Mouse (Mus musculus) embryo, embryonic 9.5 days (tissue): ENCODE measurements around the gene 9130213A22Rik.

ENCODE experiments used
- DNase-seq: peaks from one replicate; pipeline ENCODE4 v3.0.0-alpha.2; 2017; ENCODE audit errors: extremely low spot score

Gene 9130213A22Rik

DNA sequence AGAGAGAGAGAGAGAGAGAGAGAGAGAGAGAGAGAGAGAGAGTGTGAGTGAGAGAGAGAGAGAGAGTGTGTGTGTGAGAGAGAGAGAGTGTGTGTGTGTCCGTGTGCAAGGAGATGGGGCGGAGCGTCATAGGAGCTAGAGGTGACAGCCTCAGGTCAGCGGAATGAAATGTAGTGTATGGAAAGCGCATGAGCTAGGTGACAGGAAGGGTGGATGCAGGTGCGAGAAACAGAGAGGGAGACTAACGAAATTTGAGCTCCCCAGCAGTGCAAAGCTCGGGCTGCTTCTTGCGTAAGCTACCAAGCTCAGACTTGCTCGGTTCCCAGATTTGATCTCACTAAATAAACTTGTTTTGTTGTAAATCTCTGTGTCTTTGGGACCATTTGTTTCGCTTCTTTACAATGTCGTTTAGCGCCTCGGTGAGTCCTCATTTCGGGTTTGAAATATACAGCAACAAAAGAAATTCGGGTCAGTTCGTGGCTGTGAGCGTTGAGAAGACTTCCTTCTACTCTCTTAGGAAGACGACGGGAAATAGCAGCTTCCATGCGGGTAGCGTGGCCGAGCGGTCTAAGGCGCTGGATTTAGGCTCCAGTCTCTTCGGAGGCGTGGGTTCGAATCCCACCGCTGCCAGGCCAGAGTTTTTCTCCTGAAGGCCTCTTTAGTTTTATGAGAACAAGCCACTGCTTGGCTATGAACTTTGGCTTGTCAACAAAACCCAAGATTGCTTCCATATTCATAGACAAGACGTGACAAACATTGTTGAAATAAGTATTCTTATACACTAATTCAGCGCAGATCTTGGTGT, 1.5 kb upstream of the 9130213A22Rik start:
- peak; percentile 96 for DNase-seq

DNA sequence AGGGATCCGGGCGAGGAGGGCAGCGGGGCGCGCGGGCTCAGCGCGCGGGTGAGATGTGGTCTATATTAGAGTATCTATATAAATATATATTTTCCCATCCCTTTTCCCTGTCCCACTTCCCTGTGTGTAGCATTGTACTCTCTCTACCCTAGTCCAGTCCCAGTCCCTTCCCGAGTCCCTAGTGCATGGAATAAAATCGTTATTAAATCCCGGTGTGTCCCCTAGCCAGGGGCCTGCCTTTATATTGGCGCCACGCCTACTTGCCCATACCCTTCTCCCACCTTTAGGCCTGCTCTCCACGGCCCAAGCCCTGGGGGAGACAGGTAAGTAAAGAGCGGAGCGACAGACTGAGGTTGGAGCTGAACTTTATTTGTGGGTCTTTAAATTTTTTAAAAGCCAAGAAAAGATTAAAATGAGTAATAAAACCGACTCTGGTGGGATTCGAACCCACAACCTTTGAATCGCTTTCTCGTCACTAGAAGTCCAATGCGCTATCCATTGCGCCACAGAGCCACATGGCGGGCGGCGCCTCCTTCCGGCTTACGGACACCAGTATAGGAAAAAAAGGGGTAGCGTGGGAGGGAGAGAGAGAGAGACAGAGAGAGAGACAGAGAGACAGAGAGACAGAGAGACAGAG, 785 bp upstream of the 9130213A22Rik start:
- DNase-seq: peak; percentile 99

DNA sequence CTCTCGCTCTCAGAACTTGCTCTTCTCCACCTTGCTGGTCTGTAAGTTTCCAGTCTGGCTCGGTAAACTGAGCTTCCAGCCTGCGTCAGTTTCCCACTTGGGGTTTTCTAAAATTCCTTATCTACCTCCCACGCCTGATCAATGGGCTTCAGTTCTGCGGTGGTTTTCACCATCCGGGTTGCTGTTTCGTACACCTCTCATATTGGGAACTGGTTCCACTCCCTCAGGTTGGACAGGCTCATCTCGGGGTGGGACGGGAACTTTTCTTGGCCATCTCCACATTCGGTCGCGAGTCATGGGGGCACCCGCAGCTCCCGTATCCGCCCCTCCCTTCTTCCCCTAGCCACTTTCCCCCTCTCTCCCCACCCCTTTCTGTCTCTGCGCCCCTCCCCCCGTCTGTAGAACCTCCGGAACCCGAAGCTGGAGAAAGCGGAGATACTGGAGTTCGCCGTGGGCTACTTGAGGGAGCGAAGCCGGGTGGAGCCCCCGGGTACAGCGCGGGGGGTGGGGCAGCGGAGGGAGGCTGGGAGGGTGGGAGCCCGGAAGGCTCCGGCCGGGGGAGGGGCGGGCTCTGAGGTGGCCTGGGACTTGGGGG, 551 bp downstream of the 9130213A22Rik start:
- DNase-seq: no peak

DNA sequence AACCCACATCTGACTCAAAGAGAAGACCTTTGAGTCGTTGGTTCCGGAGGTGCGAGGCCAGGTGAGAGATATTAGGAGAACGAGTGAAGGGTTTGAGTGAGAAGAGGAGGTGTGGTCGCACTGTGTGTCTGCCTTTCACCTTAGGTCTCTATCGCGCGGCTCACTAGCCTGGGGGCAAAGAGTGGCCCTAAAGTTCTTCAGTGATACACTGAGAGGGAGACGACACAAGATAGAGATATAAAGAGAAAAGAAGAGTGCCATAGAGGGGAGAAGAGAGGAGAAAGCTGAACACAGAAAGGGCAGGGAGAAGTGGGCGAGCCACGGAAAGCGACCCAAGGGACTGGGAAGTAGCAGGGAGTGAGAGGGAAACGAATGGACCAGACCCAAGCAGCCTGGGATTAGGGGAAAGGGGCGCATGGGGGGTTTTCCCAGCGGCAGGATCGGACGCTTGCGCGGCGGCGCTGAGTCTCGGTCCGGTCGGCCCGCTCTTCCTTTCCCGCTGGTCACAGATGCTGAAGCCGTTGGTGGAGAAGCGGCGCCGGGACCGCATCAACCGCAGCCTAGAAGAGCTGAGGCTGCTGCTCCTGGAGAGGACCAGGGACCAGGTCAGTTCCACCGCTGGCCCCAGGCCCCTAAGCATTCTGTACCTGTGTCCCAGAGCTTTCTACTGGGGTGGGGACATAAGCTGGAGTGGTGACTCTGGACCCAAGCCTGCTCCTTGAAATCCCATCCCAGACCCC, 1.2 kb downstream of the 9130213A22Rik start:
- DNase-seq: peak; percentile 54

- DNase-seq: peak; percentile 72
Observed at GRCm38 (mm10) chr11:69120221-69121000, 2.0 kb downstream of the 9130213A22Rik start, which contains the start of gene Hes7. TSS of gene Hes7 (plus strand) at chr11:69120404.

DNA sequence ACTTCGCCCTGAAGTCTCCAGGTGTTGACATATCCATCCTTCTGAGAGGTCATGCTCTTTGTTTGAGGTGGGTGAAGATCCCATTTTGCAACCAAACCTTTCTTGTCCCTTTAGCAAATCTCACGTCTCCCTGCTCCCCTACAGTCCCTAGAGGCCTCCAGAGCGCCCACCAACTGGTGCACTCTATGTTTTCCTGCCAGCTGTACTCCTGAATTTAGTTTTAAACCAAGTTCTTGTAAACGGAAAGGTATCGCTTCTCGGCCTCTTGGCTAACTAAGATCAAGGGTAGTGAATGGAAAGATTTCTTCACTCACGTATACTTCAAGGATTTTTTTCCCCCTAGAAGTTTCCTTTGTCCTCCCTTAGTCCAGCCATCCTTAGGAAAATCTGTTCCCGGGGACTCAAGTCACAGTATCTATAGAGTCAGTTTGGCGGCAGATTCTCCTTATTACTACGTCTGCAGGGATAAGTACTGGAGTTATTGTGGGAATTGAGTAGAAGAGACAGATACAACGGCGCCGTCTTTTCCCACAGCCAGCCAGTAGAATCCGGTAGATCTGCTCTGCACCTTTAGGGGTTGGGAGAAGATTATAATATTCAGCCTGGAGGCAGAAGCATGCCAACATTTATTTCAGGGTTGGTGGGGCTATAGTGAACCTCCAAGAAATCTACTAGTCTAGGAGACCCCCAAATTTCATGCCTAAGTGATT, 2.8 kb downstream of the 9130213A22Rik start:
- DNase-seq: no peak

DNA sequence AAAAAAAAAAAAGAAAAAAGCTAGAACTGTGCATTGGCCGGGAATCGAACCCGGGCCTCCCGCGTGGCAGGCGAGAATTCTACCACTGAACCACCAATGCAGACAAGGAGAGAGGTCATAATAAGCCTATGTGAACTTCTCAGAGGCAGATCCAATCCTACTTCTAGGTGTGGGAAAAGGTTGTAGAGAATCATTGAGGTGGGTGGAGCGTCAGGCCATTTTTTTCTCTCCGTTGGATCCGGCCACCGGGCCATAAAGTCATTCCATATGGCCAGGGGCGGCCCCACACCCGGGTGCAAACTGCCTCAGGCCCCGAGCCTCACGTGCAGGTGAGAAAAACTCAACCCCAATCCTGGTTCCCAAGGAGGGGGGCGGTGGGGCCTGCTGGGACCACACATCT, 3.6 kb downstream of the 9130213A22Rik start:
- DNase-seq: peak; percentile 98

- DNase-seq: peak; percentile 74
Observed at GRCm38 (mm10) chr11:69117737-69118695, 4.4 kb downstream of the 9130213A22Rik start.

DNA sequence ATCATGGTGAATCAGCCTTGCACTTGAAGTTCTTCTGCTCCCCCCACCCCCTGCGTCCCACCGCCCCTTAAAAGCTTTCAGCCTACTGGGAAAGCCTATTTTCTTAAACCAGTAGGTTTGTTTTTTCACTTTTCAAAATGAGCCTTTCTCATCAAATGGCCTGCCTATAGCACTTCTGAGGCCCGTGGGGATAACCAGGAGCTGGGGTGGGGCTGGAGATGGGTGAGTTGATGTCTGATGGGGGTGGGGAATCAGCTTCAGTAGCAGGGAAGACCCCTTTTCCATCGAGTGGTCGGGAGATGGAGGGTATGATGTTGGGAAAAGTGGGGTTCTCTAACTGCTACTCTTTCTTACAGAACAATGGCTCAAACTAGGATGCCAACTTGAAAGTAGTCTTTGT, 5.5 kb downstream of the 9130213A22Rik start:
- no peak for DNase-seq

DNA sequence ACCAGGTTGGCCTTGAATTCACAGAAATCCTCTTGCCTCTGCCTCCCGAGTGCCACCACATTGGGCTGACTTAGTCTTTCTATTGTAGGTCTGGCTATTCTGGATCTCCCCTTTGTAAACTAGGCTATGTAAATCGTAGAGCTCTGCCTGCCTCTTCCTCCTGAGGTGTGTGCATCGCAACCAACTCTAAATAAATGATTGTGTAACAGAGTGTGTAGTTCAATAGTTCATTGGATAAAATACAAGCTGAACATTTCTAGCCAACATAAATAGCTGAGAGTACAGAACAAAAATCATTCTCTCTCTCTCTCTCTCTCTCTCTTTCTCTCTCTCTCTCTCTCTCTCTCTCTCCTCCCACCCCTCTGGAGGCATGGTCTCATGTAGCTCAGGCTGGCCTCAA, 7.8 kb downstream of the 9130213A22Rik start:
- no peak for DNase-seq

GRCm38 (mm10) chr11:69114018-69114417, 8.4 kb downstream of the 9130213A22Rik start:
- DNase-seq: no peak

GRCm38 (mm10) chr11:69111865-69112264, 10.5 kb downstream of the 9130213A22Rik start:
- no peak for DNase-seq

DNA sequence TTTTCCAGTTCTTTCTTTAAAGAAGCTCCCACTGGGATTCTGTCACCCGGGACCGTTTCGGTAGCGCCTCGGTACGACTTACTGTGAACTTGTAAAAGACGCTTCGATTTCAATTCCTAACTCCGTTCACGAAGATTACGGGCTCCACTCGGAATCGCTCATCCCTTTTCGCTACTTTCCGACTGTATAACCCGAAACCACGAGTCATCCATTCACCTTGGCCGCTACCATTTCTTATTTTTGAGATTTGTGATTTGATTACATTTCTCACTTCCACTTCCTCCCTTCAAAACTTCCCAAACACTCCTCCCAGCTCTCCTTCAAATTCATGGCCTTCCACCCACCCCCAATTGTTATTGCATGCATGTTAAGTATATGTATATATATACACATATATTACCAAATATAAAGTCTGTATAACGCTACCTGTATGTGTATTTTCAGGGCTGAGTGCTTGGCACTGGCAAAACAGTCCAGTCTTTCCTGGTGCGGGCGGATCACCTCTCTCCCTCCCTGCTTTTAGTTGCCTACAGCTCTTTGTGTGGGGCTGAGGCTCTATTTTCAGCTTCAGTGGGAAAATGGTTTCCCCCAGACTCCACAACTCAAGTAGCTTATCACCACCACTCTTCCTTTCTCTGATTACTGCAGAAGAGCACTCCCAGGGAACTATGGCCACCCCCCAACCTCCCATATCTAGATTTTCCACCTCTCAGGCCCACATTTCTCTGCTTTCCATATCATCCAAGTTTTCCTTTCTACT, 11.2 kb downstream of the 9130213A22Rik start:
- no peak for DNase-seq

DNA sequence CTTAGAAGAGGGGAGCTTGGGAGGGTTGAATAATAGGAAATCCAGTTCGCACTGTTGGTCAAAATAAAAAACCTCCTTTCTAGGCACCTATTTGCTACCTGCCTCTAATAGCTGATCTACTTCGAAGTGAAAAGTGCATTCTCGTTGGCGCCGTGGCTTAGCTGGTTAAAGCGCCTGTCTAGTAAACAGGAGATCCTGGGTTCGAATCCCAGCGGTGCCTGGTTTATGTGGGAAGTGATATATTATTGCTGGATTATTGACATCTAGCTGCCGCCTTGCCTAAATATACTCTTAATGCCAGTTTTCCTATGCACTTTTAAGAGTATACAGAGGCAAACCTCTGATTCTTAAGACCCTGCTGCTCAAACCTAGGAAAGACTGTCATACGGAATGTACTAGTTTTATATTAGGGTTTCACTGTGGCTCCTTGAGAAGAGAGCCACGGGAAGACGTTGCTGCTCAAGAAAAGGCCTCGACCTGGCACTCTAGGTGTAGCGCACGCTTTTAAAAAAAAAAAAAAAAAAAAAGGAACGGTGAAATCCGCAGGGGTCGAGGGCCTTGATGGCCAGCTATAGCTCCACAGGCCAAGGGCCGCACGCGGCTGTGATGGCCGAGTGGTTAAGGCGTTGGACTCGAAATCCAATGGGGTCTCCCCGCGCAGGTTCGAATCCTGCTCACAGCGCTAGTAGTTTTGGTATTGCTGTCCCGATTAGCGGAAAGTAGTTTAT, 11.9 kb downstream of the 9130213A22Rik start:
- DNase-seq: peak; percentile 97

DNA sequence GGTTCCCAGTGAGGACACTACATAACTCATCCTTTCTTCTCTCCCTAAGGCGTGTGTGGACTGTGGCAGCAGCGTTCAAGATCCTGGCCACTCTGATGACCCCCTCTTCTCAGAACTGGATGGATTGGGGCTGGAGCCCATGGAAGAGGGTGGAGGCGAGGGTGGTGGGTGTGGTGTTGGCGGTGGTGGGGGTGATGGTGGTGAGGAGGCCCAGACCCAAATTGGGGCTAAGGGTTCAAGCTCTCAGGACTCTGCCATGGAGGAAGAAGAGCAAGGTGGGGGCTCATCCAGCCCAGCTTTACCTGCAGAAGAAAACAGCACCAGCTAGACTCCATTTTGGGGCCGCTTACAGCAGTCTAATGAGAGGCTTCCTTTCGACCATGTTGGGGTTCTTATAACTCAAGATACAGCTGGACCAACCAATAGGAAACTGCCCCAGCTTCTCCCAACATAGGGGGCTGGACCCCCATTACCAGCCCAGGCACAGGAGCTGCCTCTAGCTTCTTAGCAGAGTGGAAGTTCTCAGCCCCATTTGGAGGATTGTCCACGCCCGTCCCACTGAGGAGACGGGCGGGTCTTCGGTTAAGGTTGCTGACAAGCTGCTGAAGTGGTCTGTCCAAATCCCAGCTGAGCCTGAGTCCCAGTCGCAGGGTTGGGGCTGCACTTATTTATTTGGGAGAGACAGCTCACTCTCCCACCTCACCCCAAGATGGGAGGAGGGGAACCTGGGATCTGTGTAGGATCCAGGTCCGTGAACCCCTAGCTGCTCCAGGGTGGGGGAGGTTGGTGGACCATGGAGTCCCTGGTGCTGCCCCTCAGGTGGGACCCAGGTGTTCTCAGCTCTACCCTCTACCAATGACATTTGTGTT, 13.1 kb downstream of the 9130213A22Rik start:
- DNase-seq: no peak

GRCm38 (mm10) chr11:69108223-69108622, 14.2 kb downstream of the 9130213A22Rik start:
- DNase-seq: no peak

GRCm38 (mm10) chr11:69107676-69108075, 14.7 kb downstream of the 9130213A22Rik start:
- no peak for DNase-seq
